Mouse (Mus musculus) testis, adult 2 months (tissue): ENCODE measurements around the gene Serpina1b.
"Not testable (repeated sequence)": the region's sequence is repeated elsewhere in the genome, so short reads cannot be mapped to it uniquely, and the experiment has no call there.

Experiments
- CTCF ChIP-seq: fragments of 200-500 bp; IDR thresholded peaks from 2 replicates; pipeline ENCODE4 v1.5.1; 2012; ENCODE audit warnings: low read depth, mild to moderate bottlenecking, inconsistent platforms, low read length, moderate library complexity; ENCODE audit not compliant: control insufficient read depth, insufficient read depth, insufficient replicate concordance
- POLR2A ChIP-seq: fragments of 200-500 bp; IDR thresholded peaks from 2 replicates; pipeline ENCODE4 v1.6.1; 2012; ENCODE audit warnings: low read depth, mild to moderate bottlenecking, inconsistent platforms, low read length, moderate library complexity; ENCODE audit not compliant: control insufficient read depth

GRCm38 (mm10) chr12:103830273-103830672, at the start of gene Serpina1b:
- TF ChIP-seq CTCF, POLR2A: not testable (repeated sequence)
